Mouse (Mus musculus) midbrain, embryonic 15.5 days (tissue): ENCODE results near the gene Copb1. TPM values are rescaled to one million over a fixed set of nuclear protein-coding genes. Genes with fewer than 3 reads are reported as not detected.
"Not testable (repeated sequence)": the region's sequence is repeated elsewhere in the genome, so short reads cannot be mapped to it uniquely, and the experiment has no call there.

ENCODE experiments used
- ATAC-seq: fragments of 200-750 bp; cut with Nextera tagmentation; replicated peaks from 2 replicates; pipeline ENCODE4 v1.8.0; 2017; ENCODE audit warnings: moderate TSS enrichment
- H3K27ac ChIP-seq: fragments of 300-500 bp; sonication (generic); 2 replicates; pipeline ENCODE4 v1.5.1; 2015; ENCODE audit warnings: mild to moderate bottlenecking, inconsistent platforms
- H3K27me3 ChIP-seq: fragments of 300-500 bp; sonication (generic); replicated peaks from 2 replicates; pipeline ENCODE4 v1.6.1; 2015; ENCODE audit warnings: inconsistent platforms
- H3K36me3 ChIP-seq: fragments of 300-500 bp; sonication (generic); replicated peaks from 2 replicates; pipeline ENCODE4 v1.6.1; 2015; ENCODE audit warnings: inconsistent platforms
- H3K4me1 ChIP-seq: fragments of 300-500 bp; sonication (generic); 2 replicates; pipeline ENCODE4 v1.6.1; 2015; ENCODE audit warnings: inconsistent platforms
- H3K4me2 ChIP-seq: fragments of 300-500 bp; sonication (generic); 2 replicates; pipeline ENCODE4 v1.6.1; 2015; ENCODE audit warnings: inconsistent platforms, mild to moderate bottlenecking, moderate library complexity
- H3K4me3 ChIP-seq: fragments of 300-500 bp; sonication (generic); 2 replicates; pipeline ENCODE4 v1.5.1; 2015; ENCODE audit warnings: mild to moderate bottlenecking, inconsistent platforms
- H3K9ac ChIP-seq: fragments of 300-500 bp; sonication (generic); 2 replicates; pipeline ENCODE4 v1.6.1; 2015; ENCODE audit warnings: mild to moderate bottlenecking, inconsistent platforms
- H3K9me3 ChIP-seq: fragments of 300-500 bp; sonication (generic); 2 replicates; pipeline ENCODE4 v1.6.1; 2016; ENCODE audit warnings: inconsistent platforms
- WGBS: fragments of 180-500 bp; shearing (Covaris S2); methylation state at CpG from one replicate; pipeline ENCODE4 v1.1.7; 2015; ENCODE audit warnings: mixed read lengths; 5-methylcytosine and 5-hydroxymethylcytosine counted together
- polyA plus RNA-seq: library from polyadenylated mRNA; unstranded; fragments of >200 nt; fragmentation: Nextera tagmentation; extraction: Ambion mirVana; gene quantifications from 2 replicates; pipeline ENCODE4 v1.2.1, GENCODE M21; 2015

The Copb1 gene
- polyA plus RNA-seq, 1 experiment from 2014 or later: 86.1 TPM

GRCm38 (mm10) chr7:114210618-114211017, 43.9 kb downstream of the Copb1 start:
- ATAC-seq: no peak
- H3K27me3 ChIP-seq: no peaks in the 10 kb centered on the region
- no peak overlapping the region for H3K27ac ChIP-seq
- H3K4me1 ChIP-seq: no peaks in the 10 kb centered on the region
- H3K4me3 ChIP-seq: no peak overlapping the region
- H3K9ac ChIP-seq: no peak overlapping the region
- no peaks in the 10 kb centered on the region for H3K9me3 ChIP-seq
- no peak overlapping the region for H3K4me2 ChIP-seq
- H3K36me3 ChIP-seq: peaks cover 16% of the 10 kb centered on the region; the same call in 1 of the 2 replicates
- 93% methylated on average over 3 of the region's 3 CpGs for WGBS

- Histone ChIP-seq H3K9me3 (no peaks in the 10 kb centered on the region), H3K4me1 (no peaks in the 10 kb centered on the region), H3K27ac (no peak overlapping the region), H3K4me2 (no peak overlapping the region), H3K9ac (no peak overlapping the region), H3K27me3 (no peaks in the 10 kb centered on the region), H3K36me3 (peaks cover 12% of the 10 kb centered on the region; the same call in 1 of the 2 replicates), H3K4me3 (no peak overlapping the region)
- no peak for ATAC-seq
- 92% methylated on average over 1 of the region's 1 CpGs for WGBS
These were observed 44.7 kb downstream of the Copb1 start for GRCm38 (mm10) chr7:114209841-114210240.

- no peaks in the 10 kb centered on the region for H3K4me1 ChIP-seq
- no peak overlapping the region for H3K9ac ChIP-seq
- no peaks in the 10 kb centered on the region for H3K27me3 ChIP-seq
- 82% methylated on average over 9 of the region's 9 CpGs for WGBS
- no peaks in the 10 kb centered on the region for H3K9me3 ChIP-seq
- no peak overlapping the region for H3K4me2 ChIP-seq
- no peak overlapping the region for H3K4me3 ChIP-seq
- no peaks in the 10 kb centered on the region for H3K36me3 ChIP-seq
- no peak for ATAC-seq
- no peak overlapping the region for H3K27ac ChIP-seq
These were observed 50.8 kb downstream of the Copb1 start for GRCm38 (mm10) chr7:114203491-114204359.

- Histone ChIP-seq H3K27me3 (no peaks in the 10 kb centered on the region), H3K4me3 (no peak overlapping the region), H3K27ac (no peak overlapping the region), H3K4me2 (no peak overlapping the region), H3K36me3 (no peaks in the 10 kb centered on the region), H3K9ac (no peak overlapping the region), H3K9me3 (no peaks in the 10 kb centered on the region), H3K4me1 (no peaks in the 10 kb centered on the region)
- 88% methylated on average over 5 of the region's 5 CpGs for WGBS
- ATAC-seq: no peak
These were observed 51.5 kb downstream of the Copb1 start for GRCm38 (mm10) chr7:114202972-114203404.

- H3K9me3 ChIP-seq: no peaks in the 10 kb centered on the region
- H3K36me3 ChIP-seq: no peaks in the 10 kb centered on the region
- H3K9ac ChIP-seq: no peak overlapping the region
- 81% methylated on average over 2 of the region's 2 CpGs for WGBS
- H3K4me1 ChIP-seq: no peaks in the 10 kb centered on the region
- H3K27me3 ChIP-seq: no peaks in the 10 kb centered on the region
- H3K4me2 ChIP-seq: no peak overlapping the region
- ATAC-seq: no peak
- H3K27ac ChIP-seq: no peak overlapping the region
- H3K4me3 ChIP-seq: no peak overlapping the region
These were observed 53.9 kb downstream of the Copb1 start for GRCm38 (mm10) chr7:114200651-114201050.

- ATAC-seq: no peak
- Histone ChIP-seq H3K9me3 (no peaks in the 10 kb centered on the region), H3K4me1 (no peaks in the 10 kb centered on the region), H3K36me3 (no peaks in the 10 kb centered on the region), H3K27ac (no peak overlapping the region), H3K4me3 (no peak overlapping the region), H3K27me3 (no peaks in the 10 kb centered on the region), H3K9ac (no peak overlapping the region), H3K4me2 (no peak overlapping the region)
- 89% methylated on average over 3 of the region's 3 CpGs for whole genome bisulfite sequencing
These were observed 54.9 kb downstream of the Copb1 start for GRCm38 (mm10) chr7:114199428-114200110.

GRCm38 (mm10) chr7:114198252-114198651, 56.3 kb downstream of the Copb1 start:
- WGBS: 87% methylated on average over 1 of the region's 1 CpGs
- H3K27ac ChIP-seq: no peak overlapping the region

GRCm38 (mm10) chr7:114196588-114196987, 57.9 kb downstream of the Copb1 start:
- ATAC-seq, H3K9me3 ChIP-seq, H3K4me3 ChIP-seq, H3K27me3 ChIP-seq, H3K4me2 ChIP-seq, H3K4me1 ChIP-seq, H3K27ac ChIP-seq, H3K9ac ChIP-seq, H3K36me3 ChIP-seq: not testable (repeated sequence)
- whole genome bisulfite sequencing: 77% methylated on average over 2 of the region's 2 CpGs

More at GRCm38 (mm10) chr7:114198252-114198651, 56.3 kb downstream of the Copb1 start:
- Histone ChIP-seq H3K9me3 (no peaks in the 10 kb centered on the region), H3K4me3 (no peak overlapping the region), H3K36me3 (no peaks in the 10 kb centered on the region), H3K4me2 (no peak overlapping the region), H3K4me1 (no peaks in the 10 kb centered on the region), H3K27me3 (no peaks in the 10 kb centered on the region), H3K9ac (no peak overlapping the region)
- no peak for ATAC-seq

- ATAC-seq, H3K4me3 ChIP-seq, H3K36me3 ChIP-seq, H3K4me2 ChIP-seq, H3K27me3 ChIP-seq, H3K27ac ChIP-seq, H3K9me3 ChIP-seq, H3K4me1 ChIP-seq, H3K9ac ChIP-seq: not testable (repeated sequence)
- WGBS: 76% methylated on average over 2 of the region's 2 CpGs
These were observed 59.7 kb downstream of the Copb1 start for GRCm38 (mm10) chr7:114194788-114195187.

- Histone ChIP-seq H3K27ac (no peak overlapping the region), H3K9ac (no peak overlapping the region), H3K36me3 (no peaks in the 10 kb centered on the region), H3K27me3 (no peaks in the 10 kb centered on the region), H3K9me3 (no peaks in the 10 kb centered on the region), H3K4me3 (no peak overlapping the region), H3K4me2 (no peak overlapping the region), H3K4me1 (no peaks in the 10 kb centered on the region)
- WGBS: 87% methylated on average over 4 of the region's 4 CpGs
- ATAC-seq: no peak
These were observed 60.3 kb downstream of the Copb1 start for GRCm38 (mm10) chr7:114194224-114194623.

GRCm38 (mm10) chr7:114193284-114194067, 61.0 kb downstream of the Copb1 start:
- Histone ChIP-seq H3K27me3 (no peaks in the 10 kb centered on the region), H3K4me1 (no peaks in the 10 kb centered on the region), H3K36me3 (no peaks in the 10 kb centered on the region), H3K9ac (no peak overlapping the region), H3K27ac (no peak overlapping the region), H3K4me3 (no peak overlapping the region), H3K9me3 (no peaks in the 10 kb centered on the region), H3K4me2 (no peak overlapping the region)
- no peak for ATAC-seq
- 89% methylated on average over 6 of the region's 6 CpGs for WGBS

GRCm38 (mm10) chr7:114192581-114192980, 61.9 kb downstream of the Copb1 start:
- Histone ChIP-seq H3K9me3 (no peaks in the 10 kb centered on the region), H3K4me1 (no peaks in the 10 kb centered on the region), H3K36me3 (no peaks in the 10 kb centered on the region), H3K4me3 (no peak overlapping the region), H3K27me3 (no peaks in the 10 kb centered on the region), H3K27ac (no peak overlapping the region), H3K9ac (no peak overlapping the region), H3K4me2 (no peak overlapping the region)
- 30% methylated on average over 3 of the region's 3 CpGs for WGBS
- ATAC-seq: no peak
